In the genomic region with DNA sequence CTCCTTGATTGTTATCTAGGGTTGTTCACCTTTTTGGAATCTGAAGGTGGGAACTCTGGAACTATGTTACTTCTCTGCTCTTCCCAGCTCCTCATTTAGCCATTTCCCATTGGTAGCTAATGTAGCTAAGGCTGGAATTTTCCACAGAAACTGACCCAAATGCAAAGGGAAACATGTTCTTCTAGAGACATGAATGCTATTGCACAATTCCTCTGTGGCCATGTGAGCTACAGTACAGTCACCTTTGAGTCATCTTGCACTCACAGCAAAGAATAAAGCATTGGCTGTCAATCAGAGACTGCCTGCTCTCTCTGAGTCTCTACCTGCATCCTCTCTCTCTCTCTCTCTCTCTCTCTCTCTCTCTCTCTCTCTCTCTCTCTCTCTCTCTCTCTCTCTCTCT, we compare ENCODE assay signal across 26 mouse cellular contexts.
DNase-seq lines count a peak whose midpoint lies in the region; TF ChIP-seq lines count a peak whose summit lies in the region.
"Had no signal": no experiment of that assay in that cellular context is flagged by ENCODE, and none has a peak within 500 bp of the region (broad histone marks: within the 10 kb centered on the region; RNA-seq: fewer than 3 reads in every experiment).

No protein-coding gene starts in this region.

- no peaks in the 10 kb centered on the region for H3K79me2 ChIP-seq in C2C12 (ENCODE audit: control insufficient read depth, insufficient read depth)

- no peaks in the 10 kb centered on the region for H3K36me3 ChIP-seq in C2C12 (ENCODE audit: control insufficient read depth, insufficient read depth)
- H3K36me3 ChIP-seq: embryonic facial prominence, embryonic 10.5 days; embryonic facial prominence, embryonic 13.5 days; forebrain, embryonic 10.5 days; hindbrain, embryonic 10.5 days; hindbrain, embryonic 13.5 days had no signal

- H3K27me3 ChIP-seq in C2C12 (ENCODE audit: control insufficient read depth, insufficient read depth, insufficient read length): no peaks in the 10 kb centered on the region
- H3K27me3 ChIP-seq: embryonic facial prominence, embryonic 13.5 days; forebrain, embryonic 13.5 days; hindbrain, embryonic 13.5 days; Patski had no signal

- H3K4me3 ChIP-seq in C2C12 (ENCODE audit: insufficient read depth, poor library complexity, severe bottlenecking): no peak overlapping the region
- H3K4me3 ChIP-seq: embryonic facial prominence, embryonic 10.5 days; embryonic facial prominence, embryonic 13.5 days; erythroblast, embryonic 14.5 days; forebrain, embryonic 10.5 days; forebrain, embryonic 13.5 days; hindbrain, embryonic 10.5 days; hindbrain, embryonic 13.5 days had no signal

- H3K79me3 ChIP-seq in C2C12 (ENCODE audit: low read depth): no peaks in the 10 kb centered on the region

- H3ac ChIP-seq in C2C12 (ENCODE audit: control insufficient read depth, insufficient read length, low read depth): no peak overlapping the region

- peak; percentile 7 to 8 for DNase-seq in adrenal gland, postnatal 36 days
- DNase-seq in adrenal gland, adult 8-10 months: no peak
- peak; percentile 50 for DNase-seq in 3T3-L1 (ENCODE audit: low read depth, low spot score)
- peak; percentile 15 for DNase-seq in fibroblast of lung, adult 2 months (ENCODE audit: low read depth)
- no peak for DNase-seq in cerebellum, adult 11 months
- DNase-seq in spleen, postnatal 10 days (ENCODE audit: low spot score in 2 of 2): no peak
- DNase-seq in ovary, postnatal 14 days (ENCODE audit: low spot score): no peak
- DNase-seq: adrenal gland, postnatal 25 days; cerebellum, adult 11-12 months; cerebellum, adult 8-10 months; cerebellum, postnatal 10 days; cerebellum, postnatal 36 days; embryo, embryonic 11 days; gastrocnemius, postnatal 10 days; gastrocnemius, postnatal 36 days; heart, postnatal 36 days; kidney, adult 18-20 months had no signal

- no peak for TF ChIP-seq CTCF in C2C12 (IDR thresholded peaks at IDR 0.05; ENCODE audit: control insufficient read depth, insufficient read depth, insufficient read length)

TF ChIP-seq in C2C12, 6 proteins besides CTCF, POLR2A, EP300 and RAD21:
- TF ChIP-seq FOSL1 (IDR thresholded peaks at IDR 0.05; ENCODE audit: insufficient read depth, low read length, poor library complexity, severe bottlenecking): peak; percentile 71
- TF ChIP-seq MAX (IDR thresholded peaks at IDR 0.05): no peak
- peak; percentile 60 for TF ChIP-seq USF1 (IDR thresholded peaks at IDR 0.05; ENCODE audit: low read depth)
- TF ChIP-seq CEBPB (IDR thresholded peaks at IDR 0.05; ENCODE audit: low read depth): peak; percentile 97
- TF ChIP-seq MYOD1 (IDR thresholded peaks at IDR 0.05; ENCODE audit: control insufficient read depth, insufficient read length, low read depth): no peak
- TF ChIP-seq MYOG (IDR thresholded peaks at IDR 0.05; ENCODE audit: control insufficient read depth, extremely low read depth, insufficient read length): no peak

Comparison
In these comparisons a context has a peak if more than half of its experiments do, and no peak if none do; other contexts are left out.
1. DNase-seq: peak in adrenal gland, postnatal 36 days (2 of 2), 3T3-L1 (single experiment) and fibroblast of lung, adult 2 months (single experiment); none in adrenal gland, adult 8-10 months (single experiment), cerebellum, adult 11 months (single experiment), spleen, postnatal 10 days (0 of 2) and ovary, postnatal 14 days (single experiment).